Mouse (Mus musculus): ENCODE data around the gene Acsl1. TPM values are rescaled to one million over a fixed set of nuclear protein-coding genes. Genes with fewer than 3 reads are reported as not detected.
"Not testable (repeated sequence)": the region's sequence is repeated elsewhere in the genome, so short reads cannot be mapped to it uniquely, and the experiment has no call there.

Gene Acsl1
- polyA plus RNA-seq, 1 experiment from 2014 or later = 42.5 TPM

GRCm38 (mm10) chr8:46569659-46570441 is 99.0 kb downstream of the Acsl1 start:
- Histone ChIP-seq H3K9me3 (replicated peaks) (no peaks in the 10 kb centered on the region), H3K9ac (no peak overlapping the region), H3K36me3 (peaks cover 92% of the 10 kb centered on the region), H3K4me3 (no peak overlapping the region), H3K4me1 (0 out of 2 replicates have a peak, but pooled peaks cover 6% of the 10 kb centered on the region), H3K4me2 (no peak overlapping the region), H3K27ac (no peak overlapping the region), H3K27me3 (replicated peaks) (no peaks in the 10 kb centered on the region)
- no peak for ATAC-seq
- WGBS (ENCODE audit: insufficient replicate concordance) = 86% methylated on average over 19 of the region's 19 CpGs

- H3K9ac ChIP-seq = no peak overlapping the region
- no peaks in the 10 kb centered on the region for H3K9me3 ChIP-seq (replicated peaks)
- 0 out of 2 replicates have a peak, but pooled peaks have one; percentile 14 for ATAC-seq
- no peak overlapping the region for H3K27ac ChIP-seq
- 93% methylated on average over 10 of the region's 14 CpGs for WGBS (ENCODE audit: insufficient replicate concordance)
- no peak overlapping the region for H3K4me2 ChIP-seq
- H3K4me3 ChIP-seq = no peak overlapping the region
- H3K36me3 ChIP-seq = peaks cover 92% of the 10 kb centered on the region
- H3K27me3 ChIP-seq (replicated peaks) = no peaks in the 10 kb centered on the region
- H3K4me1 ChIP-seq = peaks cover 7% of the 10 kb centered on the region; the same call in 1 of the 2 replicates
Observed at GRCm38 (mm10) chr8:46570673-46571072, 99.8 kb downstream of the Acsl1 start.

GRCm38 (mm10) chr8:46573446-46573845 is 102.6 kb downstream of the Acsl1 start:
- Histone ChIP-seq H3K36me3 (peaks cover 91% of the 10 kb centered on the region), H3K27me3 (replicated peaks) (no peaks in the 10 kb centered on the region)

DNA sequence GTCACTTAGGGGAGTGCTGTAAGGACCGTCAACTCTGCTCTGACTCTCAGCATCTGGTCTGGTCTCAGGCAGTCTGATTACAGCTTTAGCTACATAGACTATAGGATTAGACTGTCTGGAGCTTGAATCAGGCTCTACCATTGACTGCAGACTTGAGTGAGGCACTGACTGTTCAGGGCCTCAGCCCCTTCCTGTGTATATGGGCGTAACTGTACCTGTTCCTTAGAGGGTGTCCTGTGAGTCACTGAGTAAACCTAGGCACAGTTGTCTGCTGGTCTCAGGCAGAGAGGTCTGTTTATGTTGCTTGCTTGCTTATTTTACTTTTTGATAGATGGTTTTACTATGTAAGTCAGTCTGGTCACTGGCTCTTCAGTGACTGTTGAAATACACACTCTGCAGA is 103.1 kb downstream of the Acsl1 start:
- peaks cover 14% of the 10 kb centered on the region; the same call in 1 of the 2 replicates for H3K4me1 ChIP-seq
- 84% methylated on average over 2 of the region's 2 CpGs for WGBS (ENCODE audit: insufficient replicate concordance)
- ATAC-seq = peak; percentile 24; the same call in 1 of the 2 replicates
- H3K4me2 ChIP-seq = no peak overlapping the region
- H3K27ac ChIP-seq = no peak overlapping the region
- H3K9ac ChIP-seq = no peak overlapping the region
- H3K36me3 ChIP-seq = peaks cover 91% of the 10 kb centered on the region
- no peaks in the 10 kb centered on the region for H3K27me3 ChIP-seq (replicated peaks)
- no peak overlapping the region for H3K4me3 ChIP-seq
- no peaks in the 10 kb centered on the region for H3K9me3 ChIP-seq (replicated peaks)

More at GRCm38 (mm10) chr8:46573446-46573845, 102.6 kb downstream of the Acsl1 start:
- Histone ChIP-seq H3K9me3 (replicated peaks) (no peaks in the 10 kb centered on the region), H3K4me3 (no peak overlapping the region), H3K4me1 (peaks cover 14% of the 10 kb centered on the region; the same call in 1 of the 2 replicates), H3K27ac (no peak overlapping the region), H3K4me2 (no peak overlapping the region), H3K9ac (no peak overlapping the region)
- no peak for ATAC-seq
- 88% methylated on average over 2 of the region's 2 CpGs for WGBS (ENCODE audit: insufficient replicate concordance)

GRCm38 (mm10) chr8:46578794-46579193 is 108.0 kb downstream of the Acsl1 start:
- Histone ChIP-seq H3K9me3 (replicated peaks) (no peaks in the 10 kb centered on the region), H3K27ac (no peak overlapping the region), H3K27me3 (replicated peaks) (no peaks in the 10 kb centered on the region), H3K4me2 (no peak overlapping the region), H3K36me3 (peaks cover 91% of the 10 kb centered on the region), H3K4me1 (peaks cover 12% of the 10 kb centered on the region; the same call in 1 of the 2 replicates), H3K9ac (no peak overlapping the region), H3K4me3 (no peak overlapping the region)
- no peak for ATAC-seq
- 82% methylated on average over 9 of the region's 9 CpGs for WGBS (ENCODE audit: insufficient replicate concordance)

- 60% methylated on average over 4 of the region's 4 CpGs for WGBS (ENCODE audit: insufficient replicate concordance)
- not testable (repeated sequence) for H3K9ac ChIP-seq; H3K27me3 ChIP-seq (replicated peaks); H3K27ac ChIP-seq; H3K4me3 ChIP-seq; H3K9me3 ChIP-seq (replicated peaks); H3K4me2 ChIP-seq; ATAC-seq
- peaks cover 61% of the 10 kb centered on the region for H3K36me3 ChIP-seq
- H3K4me1 ChIP-seq = peaks cover 30% of the 10 kb centered on the region
Observed at GRCm38 (mm10) chr8:46584328-46584727, 113.5 kb downstream of the Acsl1 start.

DNA sequence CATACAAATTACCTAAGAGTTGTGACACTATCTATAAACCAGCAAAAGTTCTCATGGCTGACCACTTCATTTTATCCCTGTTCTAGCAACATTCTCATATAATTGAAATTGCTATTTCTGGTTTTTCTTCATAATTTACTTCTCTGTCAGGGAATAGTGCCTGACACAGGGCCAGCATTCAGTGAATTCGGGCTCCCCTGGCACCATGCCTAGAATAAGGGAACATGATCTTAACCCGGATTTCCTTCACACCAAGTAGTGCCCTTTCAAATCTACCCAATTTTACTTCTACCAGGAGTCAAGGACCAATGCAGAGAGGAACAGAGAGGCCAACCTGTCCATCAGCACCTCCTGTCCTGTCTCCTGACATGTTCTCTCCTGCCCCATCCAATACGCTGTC is 114.7 kb downstream of the Acsl1 start:
- Histone ChIP-seq H3K4me2 (no peak overlapping the region), H3K27ac (no peak overlapping the region), H3K4me1 (peaks cover 36% of the 10 kb centered on the region), H3K9ac (no peak overlapping the region), H3K9me3 (replicated peaks) (no peaks in the 10 kb centered on the region), H3K27me3 (replicated peaks) (no peaks in the 10 kb centered on the region), H3K36me3 (peaks cover 51% of the 10 kb centered on the region), H3K4me3 (no peak overlapping the region)
- ATAC-seq = no peak
- WGBS (ENCODE audit: insufficient replicate concordance) = 78% methylated on average over 3 of the region's 3 CpGs

Other genes starting within 250 kb of the Acsl1 start
- gene Helt, start 176.4 kb upstream of the Acsl1 start, polyA plus RNA-seq (2016; fragmentation: Nextera tagmentation; extraction: Ambion mirVana) = not detected in 2 replicates
- gene Cenpu, start 81.0 kb downstream of the Acsl1 start, polyA plus RNA-seq (2016; fragmentation: Nextera tagmentation; extraction: Ambion mirVana) = 20.7 and 22.2 TPM in 2 replicates
- gene Primpol, start 146.2 kb downstream of the Acsl1 start, polyA plus RNA-seq (2016; fragmentation: Nextera tagmentation; extraction: Ambion mirVana) = 11.7 and 13.1 TPM in 2 replicates
- gene Casp3, start 146.3 kb downstream of the Acsl1 start, polyA plus RNA-seq (2016; fragmentation: Nextera tagmentation; extraction: Ambion mirVana) = 94.0 and 94.6 TPM in 2 replicates